Mouse (Mus musculus) cerebellum, adult 2 months (tissue): ENCODE measurements around the gene Hk2.

Experiments used
- CTCF ChIP-seq: fragments of 200-500 bp; IDR thresholded peaks from 2 replicates; pipeline ENCODE4 v1.5.1; 2011; ENCODE audit warnings: low read depth, mild to moderate bottlenecking, control low read depth, low read length, moderate library complexity, borderline replicate concordance; ENCODE audit not compliant: insufficient read depth
- POLR2A ChIP-seq: fragments of 200-500 bp; IDR thresholded peaks from 2 replicates; pipeline ENCODE4 v1.6.1; 2011; ENCODE audit warnings: low read length, control low read depth, borderline replicate concordance; ENCODE audit not compliant: insufficient read depth

DNA sequence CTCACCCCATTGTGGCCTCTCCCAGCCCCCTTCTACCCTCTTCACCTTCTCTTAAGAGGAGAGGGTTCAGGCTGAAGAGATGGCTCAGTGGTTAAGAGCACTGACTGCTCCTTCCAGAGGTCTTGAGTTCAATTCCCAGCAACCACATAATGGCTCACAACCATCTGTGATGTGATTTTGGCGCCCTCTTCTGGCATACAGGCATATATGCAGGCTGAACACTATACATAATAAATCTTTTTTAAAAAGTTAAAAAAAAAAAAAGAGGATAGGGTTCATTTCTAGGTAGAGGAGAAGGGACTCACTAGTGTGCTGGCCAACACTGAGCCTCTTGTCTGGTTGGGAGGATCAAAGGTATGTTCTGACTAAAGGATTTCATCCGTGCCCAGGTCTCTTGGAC is 24.2 kb downstream of the Hk2 start:
- TF ChIP-seq CTCF: no peak
- no peak for TF ChIP-seq POLR2A
